Mouse (Mus musculus) neural tube, embryonic 15.5 days (tissue): ENCODE results near the gene Cbln4. TPM values are rescaled to one million over a fixed set of nuclear protein-coding genes. Genes with fewer than 3 reads are reported as not detected.

Experiments used
- ATAC-seq: fragments of 200-750 bp; cut with Nextera tagmentation; 2 replicates; pipeline ENCODE4 v1.8.0; 2017; ENCODE audit warnings: mild to moderate bottlenecking, moderate TSS enrichment, moderate library complexity; ENCODE audit not compliant: low FRiP score
- H3K27ac ChIP-seq: fragments of 300-500 bp; sonication (generic); replicated peaks from 2 replicates; pipeline ENCODE4 v1.5.1; 2015; ENCODE audit warnings: mild to moderate bottlenecking, inconsistent platforms
- H3K27me3 ChIP-seq: fragments of 300-500 bp; sonication (generic); replicated peaks from 2 replicates; pipeline ENCODE4 v1.6.1; 2015; ENCODE audit warnings: inconsistent platforms
- H3K36me3 ChIP-seq: fragments of 300-500 bp; sonication (generic); 2 replicates; pipeline ENCODE4 v1.6.1; 2015; ENCODE audit warnings: inconsistent platforms
- H3K4me1 ChIP-seq: fragments of 300-500 bp; sonication (generic); 2 replicates; pipeline ENCODE4 v1.6.1; 2015; ENCODE audit warnings: inconsistent platforms
- H3K4me2 ChIP-seq: fragments of 300-500 bp; sonication (generic); 2 replicates; pipeline ENCODE4 v1.6.1; 2015; ENCODE audit warnings: inconsistent platforms, mild to moderate bottlenecking, moderate library complexity
- H3K4me3 ChIP-seq: fragments of 300-500 bp; sonication (generic); replicated peaks from 2 replicates; pipeline ENCODE4 v1.5.1; 2015; ENCODE audit warnings: mild to moderate bottlenecking, inconsistent platforms
- H3K9ac ChIP-seq: fragments of 300-500 bp; sonication (generic); replicated peaks from 2 replicates; pipeline ENCODE4 v1.6.1; 2015; ENCODE audit warnings: mild to moderate bottlenecking, inconsistent platforms
- H3K9me3 ChIP-seq: fragments of 300-500 bp; sonication (generic); replicated peaks from 2 replicates; pipeline ENCODE4 v1.6.1; 2016; ENCODE audit warnings: inconsistent platforms
- WGBS: fragments of 180-500 bp; shearing (Covaris S2); methylation state at CpG from one replicate; pipeline ENCODE4 v1.1.7; 2015; ENCODE audit warnings: mixed read lengths; 5-methylcytosine and 5-hydroxymethylcytosine counted together
- polyA plus RNA-seq: library from polyadenylated mRNA; unstranded; fragments of >200 nt; fragmentation: Nextera tagmentation; extraction: Ambion mirVana; gene quantifications from 2 replicates; pipeline ENCODE4 v1.2.1, GENCODE M21; 2015

Gene Cbln4
- polyA plus RNA-seq, 1 experiment from 2014 or later = 45.0 TPM

- H3K4me2 ChIP-seq = no peak overlapping the region
- H3K27ac ChIP-seq = no peak overlapping the region
- H3K4me3 ChIP-seq = no peak overlapping the region
- H3K36me3 ChIP-seq = no peaks in the 10 kb centered on the region
- no peak for ATAC-seq
- H3K9me3 ChIP-seq = no peaks in the 10 kb centered on the region
- 28% methylated on average over 12 of the region's 12 CpGs for WGBS
- no peaks in the 10 kb centered on the region for H3K27me3 ChIP-seq
- no peak overlapping the region for H3K9ac ChIP-seq
- H3K4me1 ChIP-seq = no peaks in the 10 kb centered on the region
These were observed 17.7 kb downstream of the Cbln4 start for GRCm38 (mm10) chr2:172025459-172026130.

GRCm38 (mm10) chr2:172006726-172007125 is 36.5 kb downstream of the Cbln4 start:
- WGBS = 99% methylated on average over 10 of the region's 10 CpGs
- no peak overlapping the region for H3K27ac ChIP-seq
- H3K9me3 ChIP-seq = no peaks in the 10 kb centered on the region
- ATAC-seq = no peak
- H3K9ac ChIP-seq = no peak overlapping the region
- no peak overlapping the region for H3K4me2 ChIP-seq
- no peaks in the 10 kb centered on the region for H3K36me3 ChIP-seq
- no peaks in the 10 kb centered on the region for H3K27me3 ChIP-seq
- H3K4me3 ChIP-seq = no peak overlapping the region
- peaks cover 21% of the 10 kb centered on the region for H3K4me1 ChIP-seq

GRCm38 (mm10) chr2:172005970-172006369 is 37.3 kb downstream of the Cbln4 start:
- Histone ChIP-seq H3K9ac (no peak overlapping the region), H3K27ac (peak overlapping the region; percentile 45), H3K27me3 (no peaks in the 10 kb centered on the region), H3K36me3 (no peaks in the 10 kb centered on the region), H3K4me1 (peaks cover 21% of the 10 kb centered on the region), H3K4me2 (peak overlapping the region; percentile 4), H3K4me3 (no peak overlapping the region), H3K9me3 (no peaks in the 10 kb centered on the region)
- no peak for ATAC-seq
- 31% methylated on average over 7 of the region's 7 CpGs for WGBS

GRCm38 (mm10) chr2:172004029-172004984 is 39.0 kb downstream of the Cbln4 start:
- ATAC-seq = no peak; the same call in 1 of the 2 replicates
- no peak overlapping the region for H3K27ac ChIP-seq

GRCm38 (mm10) chr2:171996979-171997686 is 46.1 kb downstream of the Cbln4 start:
- H3K4me3 ChIP-seq = no peak overlapping the region
- H3K9ac ChIP-seq = no peak overlapping the region
- no peaks in the 10 kb centered on the region for H3K36me3 ChIP-seq
- no peak for ATAC-seq
- no peak overlapping the region for H3K4me2 ChIP-seq
- H3K27ac ChIP-seq = no peak overlapping the region
- 64% methylated on average over 6 of the region's 6 CpGs for WGBS
- no peaks in the 10 kb centered on the region for H3K9me3 ChIP-seq
- peaks cover 8% of the 10 kb centered on the region; the same call in 1 of the 2 replicates for H3K4me1 ChIP-seq
- no peaks in the 10 kb centered on the region for H3K27me3 ChIP-seq

More at GRCm38 (mm10) chr2:172004029-172004984, 39.0 kb downstream of the Cbln4 start:
- Histone ChIP-seq H3K36me3 (no peaks in the 10 kb centered on the region), H3K9me3 (no peaks in the 10 kb centered on the region), H3K4me2 (no peak overlapping the region), H3K4me3 (no peak overlapping the region), H3K9ac (no peak overlapping the region), H3K4me1 (peaks cover 24% of the 10 kb centered on the region), H3K27me3 (no peaks in the 10 kb centered on the region)
- WGBS = 39% methylated on average over 21 of the region's 21 CpGs

GRCm38 (mm10) chr2:171994861-171995260 is 48.4 kb downstream of the Cbln4 start:
- Histone ChIP-seq H3K27ac (no peak overlapping the region), H3K27me3 (no peaks in the 10 kb centered on the region), H3K9ac (no peak overlapping the region), H3K9me3 (no peaks in the 10 kb centered on the region), H3K4me3 (no peak overlapping the region), H3K4me1 (peaks cover 8% of the 10 kb centered on the region; the same call in 1 of the 2 replicates), H3K36me3 (no peaks in the 10 kb centered on the region), H3K4me2 (no peak overlapping the region)
- WGBS = 65% methylated on average over 6 of the region's 6 CpGs
- no peak for ATAC-seq

- H3K9ac ChIP-seq = no peak overlapping the region
- H3K27me3 ChIP-seq = no peaks in the 10 kb centered on the region
- H3K4me3 ChIP-seq = no peak overlapping the region
- peaks cover 4% of the 10 kb centered on the region; the same call in 1 of the 2 replicates for H3K4me1 ChIP-seq
- H3K9me3 ChIP-seq = no peaks in the 10 kb centered on the region
- no peak overlapping the region for H3K27ac ChIP-seq
- no peak overlapping the region for H3K4me2 ChIP-seq
- H3K36me3 ChIP-seq = no peaks in the 10 kb centered on the region
- 55% methylated on average over 5 of the region's 5 CpGs for WGBS
- no peak for ATAC-seq
These were observed 49.0 kb downstream of the Cbln4 start for GRCm38 (mm10) chr2:171994240-171994639.

- ATAC-seq = no peak
- no peak overlapping the region for H3K4me2 ChIP-seq
- H3K4me3 ChIP-seq = no peak overlapping the region
- H3K36me3 ChIP-seq = no peaks in the 10 kb centered on the region
- H3K27ac ChIP-seq = no peak overlapping the region
- H3K27me3 ChIP-seq = no peaks in the 10 kb centered on the region
- H3K4me1 ChIP-seq = peaks cover 9% of the 10 kb centered on the region
- no peaks in the 10 kb centered on the region for H3K9me3 ChIP-seq
- WGBS = 18% methylated on average over 6 of the region's 6 CpGs
- H3K9ac ChIP-seq = no peak overlapping the region
These were observed 56.6 kb downstream of the Cbln4 start for GRCm38 (mm10) chr2:171986686-171987085.

Other genes with a start within 250 kb of the Cbln4 start
- gene Mc3r, start 205.0 kb upstream of the Cbln4 start, polyA plus RNA-seq = 0.26 and 0.28 TPM in 2 replicates